Mouse (Mus musculus): Measurements from ENCODE around the gene Agbl5. TPM values are rescaled to one million over a fixed set of nuclear protein-coding genes. Genes with fewer than 3 reads are reported as not detected.
A peak's percentile ranks its signal among the peaks of the same experiment; 100 is the strongest.

The Agbl5 gene
- polyA plus RNA-seq (2015; fragmentation: Nextera tagmentation; extraction: Ambion mirVana) = 16.7 and 18.4 TPM in 2 replicates

- peak within 1 kb of the TSS; percentile 88 for H3K4me3 ChIP-seq (replicated peaks; ENCODE audit: low read length)
- 0 out of 2 replicates have a peak, but pooled peaks cover 4% of the 10 kb centered on the region for H3K36me3 ChIP-seq (ENCODE audit: control insufficient read depth, insufficient read depth, low read length)
- ATAC-seq (ENCODE audit: insufficient read depth, low FRiP score) = peak; percentile 92
- no peaks in the 10 kb centered on the region for H3K27me3 ChIP-seq (ENCODE audit: control insufficient read depth, insufficient read depth, low read length)
- H3K9ac ChIP-seq (ENCODE audit: low read length) = peak within 1 kb of the TSS; percentile 91
- WGBS = under 1% methylated on average over 33 of the region's 42 CpGs
- H3K9me3 ChIP-seq (replicated peaks; ENCODE audit: control insufficient read depth, low read length) = no peaks in the 10 kb centered on the region
- H3K4me1 ChIP-seq (ENCODE audit: control insufficient read depth, insufficient read depth, low read length) = peaks cover 10% of the 10 kb centered on the region
- peak within 1 kb of the TSS; percentile 92 for H3K27ac ChIP-seq (ENCODE audit: low read length)
- peak within 1 kb of the TSS; percentile 89 for H3K4me2 ChIP-seq (ENCODE audit: low read depth, low read length)
These were observed at the start of gene Agbl5 for GRCm38 (mm10) chr5:30888337-30889087. TSS of gene Agbl5 (plus strand) at chr5:30888694.

GRCm38 (mm10) chr5:30839731-30840130 is 48.8 kb upstream of the Agbl5 start:
- Histone ChIP-seq H3K9ac (ENCODE audit: low read length) (no peak overlapping the region), H3K4me1 (ENCODE audit: control insufficient read depth, insufficient read depth, low read length) (no peaks in the 10 kb centered on the region), H3K27ac (ENCODE audit: low read length) (no peak overlapping the region), H3K4me3 (replicated peaks; ENCODE audit: low read length) (no peak overlapping the region), H3K4me2 (ENCODE audit: low read depth, low read length) (no peak overlapping the region), H3K27me3 (ENCODE audit: control insufficient read depth, insufficient read depth, low read length) (no peaks in the 10 kb centered on the region), H3K9me3 (replicated peaks; ENCODE audit: control insufficient read depth, low read length) (no peaks in the 10 kb centered on the region), H3K36me3 (ENCODE audit: control insufficient read depth, insufficient read depth, low read length) (no peaks in the 10 kb centered on the region)
- 73% methylated on average over 2 of the region's 2 CpGs for WGBS
- no peak for ATAC-seq (ENCODE audit: insufficient read depth, low FRiP score)

- Histone ChIP-seq H3K36me3 (ENCODE audit: control insufficient read depth, insufficient read depth, low read length) (no peaks in the 10 kb centered on the region), H3K27me3 (ENCODE audit: control insufficient read depth, insufficient read depth, low read length) (no peaks in the 10 kb centered on the region), H3K27ac (ENCODE audit: low read length) (no peak overlapping the region), H3K4me3 (replicated peaks; ENCODE audit: low read length) (no peak overlapping the region), H3K9ac (ENCODE audit: low read length) (no peak overlapping the region), H3K4me2 (ENCODE audit: low read depth, low read length) (no peak overlapping the region), H3K9me3 (replicated peaks; ENCODE audit: control insufficient read depth, low read length) (no peaks in the 10 kb centered on the region), H3K4me1 (ENCODE audit: control insufficient read depth, insufficient read depth, low read length) (no peaks in the 10 kb centered on the region)
- 39% methylated on average over 3 of the region's 3 CpGs for WGBS
- no peak for ATAC-seq (ENCODE audit: insufficient read depth, low FRiP score)
These were observed 46.6 kb upstream of the Agbl5 start for GRCm38 (mm10) chr5:30841896-30842295.

- H3K27ac ChIP-seq (ENCODE audit: low read length) = peak overlapping the region; percentile 90
- no peaks in the 10 kb centered on the region for H3K27me3 ChIP-seq (ENCODE audit: control insufficient read depth, insufficient read depth, low read length)
- no peak overlapping the region for H3K4me3 ChIP-seq (replicated peaks; ENCODE audit: low read length)
- no peaks in the 10 kb centered on the region for H3K9me3 ChIP-seq (replicated peaks; ENCODE audit: control insufficient read depth, low read length)
- H3K4me2 ChIP-seq (ENCODE audit: low read depth, low read length) = no peak overlapping the region
- H3K36me3 ChIP-seq (ENCODE audit: control insufficient read depth, insufficient read depth, low read length) = no peaks in the 10 kb centered on the region
- ATAC-seq (ENCODE audit: insufficient read depth, low FRiP score) = peak; percentile 91
- WGBS = 41% methylated on average over 6 of the region's 6 CpGs
- H3K4me1 ChIP-seq (ENCODE audit: control insufficient read depth, insufficient read depth, low read length) = peaks cover 12% of the 10 kb centered on the region
- H3K9ac ChIP-seq (ENCODE audit: low read length) = no peak overlapping the region
These were observed 38.5 kb upstream of the Agbl5 start for GRCm38 (mm10) chr5:30849891-30850555.

- Histone ChIP-seq H3K4me1 (ENCODE audit: control insufficient read depth, insufficient read depth, low read length) (peaks cover 12% of the 10 kb centered on the region), H3K36me3 (ENCODE audit: control insufficient read depth, insufficient read depth, low read length) (no peaks in the 10 kb centered on the region), H3K4me3 (replicated peaks; ENCODE audit: low read length) (no peak overlapping the region), H3K27me3 (ENCODE audit: control insufficient read depth, insufficient read depth, low read length) (no peaks in the 10 kb centered on the region), H3K4me2 (ENCODE audit: low read depth, low read length) (no peak overlapping the region), H3K9ac (ENCODE audit: low read length) (no peak overlapping the region), H3K27ac (ENCODE audit: low read length) (peak overlapping the region; percentile 90), H3K9me3 (replicated peaks; ENCODE audit: control insufficient read depth, low read length) (no peaks in the 10 kb centered on the region)
- 0 out of 2 replicates have a peak, but pooled peaks have one; percentile 2 for ATAC-seq (ENCODE audit: insufficient read depth, low FRiP score)
- 51% methylated on average over 2 of the region's 2 CpGs for WGBS
These were observed 38.0 kb upstream of the Agbl5 start for GRCm38 (mm10) chr5:30850556-30850925.

GRCm38 (mm10) chr5:30853522-30853921 is 35.0 kb upstream of the Agbl5 start:
- no peak overlapping the region for H3K27ac ChIP-seq (ENCODE audit: low read length)
- no peak for ATAC-seq (ENCODE audit: insufficient read depth, low FRiP score)
- no peaks in the 10 kb centered on the region for H3K27me3 ChIP-seq (ENCODE audit: control insufficient read depth, insufficient read depth, low read length)
- 80% methylated on average over 4 of the region's 4 CpGs for WGBS
- peaks cover 12% of the 10 kb centered on the region for H3K4me1 ChIP-seq (ENCODE audit: control insufficient read depth, insufficient read depth, low read length)
- no peaks in the 10 kb centered on the region for H3K36me3 ChIP-seq (ENCODE audit: control insufficient read depth, insufficient read depth, low read length)
- H3K4me2 ChIP-seq (ENCODE audit: low read depth, low read length) = no peak overlapping the region
- H3K9ac ChIP-seq (ENCODE audit: low read length) = no peak overlapping the region
- no peaks in the 10 kb centered on the region for H3K9me3 ChIP-seq (replicated peaks; ENCODE audit: control insufficient read depth, low read length)
- H3K4me3 ChIP-seq (replicated peaks; ENCODE audit: low read length) = no peak overlapping the region

GRCm38 (mm10) chr5:30855674-30856073 is 32.8 kb upstream of the Agbl5 start:
- peaks cover under 1% of the 10 kb centered on the region for H3K4me1 ChIP-seq (ENCODE audit: control insufficient read depth, insufficient read depth, low read length)
- WGBS = 60% methylated on average over 3 of the region's 3 CpGs
- no peaks in the 10 kb centered on the region for H3K27me3 ChIP-seq (ENCODE audit: control insufficient read depth, insufficient read depth, low read length)
- no peak overlapping the region for H3K27ac ChIP-seq (ENCODE audit: low read length)
- H3K4me2 ChIP-seq (ENCODE audit: low read depth, low read length) = no peak overlapping the region
- no peaks in the 10 kb centered on the region for H3K36me3 ChIP-seq (ENCODE audit: control insufficient read depth, insufficient read depth, low read length)
- no peak overlapping the region for H3K9ac ChIP-seq (ENCODE audit: low read length)
- no peak overlapping the region for H3K4me3 ChIP-seq (replicated peaks; ENCODE audit: low read length)
- H3K9me3 ChIP-seq (replicated peaks; ENCODE audit: control insufficient read depth, low read length) = no peaks in the 10 kb centered on the region
- no peak for ATAC-seq (ENCODE audit: insufficient read depth, low FRiP score)

- H3K4me2 ChIP-seq (ENCODE audit: low read depth, low read length) = no peak overlapping the region
- 93% methylated on average over 2 of the region's 2 CpGs for WGBS
- no peak overlapping the region for H3K4me3 ChIP-seq (replicated peaks; ENCODE audit: low read length)
- no peaks in the 10 kb centered on the region for H3K36me3 ChIP-seq (ENCODE audit: control insufficient read depth, insufficient read depth, low read length)
- peak; percentile 10; the same call in 1 of the 2 replicates for ATAC-seq (ENCODE audit: insufficient read depth, low FRiP score)
- no peaks in the 10 kb centered on the region for H3K27me3 ChIP-seq (ENCODE audit: control insufficient read depth, insufficient read depth, low read length)
- no peak overlapping the region for H3K9ac ChIP-seq (ENCODE audit: low read length)
- H3K27ac ChIP-seq (ENCODE audit: low read length) = no peak overlapping the region
- no peaks in the 10 kb centered on the region for H3K9me3 ChIP-seq (replicated peaks; ENCODE audit: control insufficient read depth, low read length)
- no peaks in the 10 kb centered on the region for H3K4me1 ChIP-seq (ENCODE audit: control insufficient read depth, insufficient read depth, low read length)
These were observed 32.4 kb upstream of the Agbl5 start for GRCm38 (mm10) chr5:30856124-30856523.

- Histone ChIP-seq H3K9ac (ENCODE audit: low read length) (0 out of 2 replicates have a peak overlapping the region, but pooled peaks have one; percentile 13), H3K27ac (ENCODE audit: low read length) (no peak overlapping the region), H3K4me2 (ENCODE audit: low read depth, low read length) (no peak overlapping the region), H3K36me3 (ENCODE audit: control insufficient read depth, insufficient read depth, low read length) (no peaks in the 10 kb centered on the region), H3K27me3 (ENCODE audit: control insufficient read depth, insufficient read depth, low read length) (no peaks in the 10 kb centered on the region), H3K4me3 (replicated peaks; ENCODE audit: low read length) (no peak overlapping the region), H3K4me1 (ENCODE audit: control insufficient read depth, insufficient read depth, low read length) (0 out of 2 replicates have a peak, but pooled peaks cover 4% of the 10 kb centered on the region), H3K9me3 (replicated peaks; ENCODE audit: control insufficient read depth, low read length) (no peaks in the 10 kb centered on the region)
- WGBS = 48% methylated on average over 4 of the region's 4 CpGs
- ATAC-seq (ENCODE audit: insufficient read depth, low FRiP score) = peak; percentile 63
These were observed 24.6 kb upstream of the Agbl5 start for GRCm38 (mm10) chr5:30863852-30864251.

All from stomach, embryonic 16.5 days (tissue).